Mouse (Mus musculus) erythroblast, embryonic 14.5 days (primary cell): ENCODE results near the gene B4galt5.

ENCODE experiments used
- GATA1 ChIP-seq: IDR thresholded peaks from 2 replicates; pipeline ENCODE4 v1.6.1; 2012; ENCODE audit warnings: low read length, inconsistent platforms, mixed read lengths
- TAL1 ChIP-seq: IDR thresholded peaks from 3 replicates; pipeline ENCODE4 v1.6.1; 2012; ENCODE audit warnings: low read length, inconsistent platforms, mixed read lengths

- TF ChIP-seq TAL1 (no peak), GATA1 (no peak)
Observed at GRCm38 (mm10) chr2:167354611-167355165, 5.7 kb upstream of the B4galt5 start.
